Mouse (Mus musculus) MEL (cell line): ENCODE data around the gene Steap1. TPM values are rescaled to one million over a fixed set of nuclear protein-coding genes. Genes with fewer than 3 reads are reported as not detected.

ENCODE experiments used
- DNase-seq: peaks from one replicate; pipeline ENCODE4 v3.0.0; 2011; ENCODE audit warnings: low read depth, low spot score
- H3K27ac ChIP-seq: 2 replicates; pipeline ENCODE4 v1.5.1; 2012; ENCODE audit warnings: low read depth, mild to moderate bottlenecking, control low read depth, low read length, moderate library complexity; ENCODE audit not compliant: control insufficient read depth
- H3K27me3 ChIP-seq, 2 experiments: fragments of 150-350 bp in 1 of 2; sonication (generic) in 1 of 2; 2 replicates each; pipeline ENCODE4 v1.6.1; 2012; ENCODE audit warnings: low read length in 2 of 2, mild to moderate bottlenecking in 2 of 2, improper control_type of control experiment in 1 of 2, moderate library complexity in 1 of 2; ENCODE audit not compliant: insufficient read depth in 2 of 2, control insufficient read depth in 1 of 2
- H3K36me3 ChIP-seq, 2 experiments: 2 replicates each; pipeline ENCODE4 v1.6.1; 2012 to 2014; ENCODE audit warnings: low read length in 2 of 2, improper control_type of control experiment in 1 of 2, inconsistent platforms in 1 of 2, mild to moderate bottlenecking in 1 of 2; ENCODE audit not compliant: insufficient read depth in 2 of 2, control insufficient read depth in 1 of 2
- H3K4me1 ChIP-seq, 2 experiments: fragments of 150-350 bp in 1 of 2; sonication (generic) in 1 of 2; 2 replicates each; pipeline ENCODE4 v1.6.1; 2012; ENCODE audit warnings: low read length in 2 of 2, improper control_type of control experiment in 1 of 2, mild to moderate bottlenecking in 1 of 2; ENCODE audit not compliant: insufficient read depth in 2 of 2, control insufficient read depth in 1 of 2
- H3K4me3 ChIP-seq, 2 experiments: fragments of 150-350 bp in 1 of 2; sonication (generic) in 1 of 2; 2 replicates each; pipeline ENCODE4 v1.5.1; 2012; ENCODE audit warnings: low read depth in 2 of 2, low read length in 2 of 2, mild to moderate bottlenecking in 2 of 2, moderate library complexity in 2 of 2, control low read depth in 1 of 2, improper control_type of control experiment in 1 of 2; ENCODE audit not compliant: control insufficient read depth in 1 of 2, insufficient read depth in 1 of 2
- H3K79me2 ChIP-seq: 2 replicates; pipeline ENCODE4 v1.6.1; 2012; ENCODE audit warnings: mild to moderate bottlenecking, low read length, moderate library complexity; ENCODE audit not compliant: control insufficient read depth, poor library complexity, insufficient read depth
- H3K9ac ChIP-seq: 2 replicates; pipeline ENCODE4 v1.6.1; 2012; ENCODE audit warnings: low read depth, mild to moderate bottlenecking, control low read depth, low read length, moderate library complexity; ENCODE audit not compliant: control insufficient read depth, poor library complexity, severe bottlenecking
- H3K9me3 ChIP-seq: fragments of 150-350 bp; sonication (generic); replicated peaks from 2 replicates; pipeline ENCODE4 v1.6.1; 2012; ENCODE audit warnings: mild to moderate bottlenecking, low read length, improper control_type of control experiment, moderate library complexity; ENCODE audit not compliant: insufficient read depth
- BHLHE40 ChIP-seq: IDR thresholded peaks from 2 replicates; pipeline ENCODE4 v1.6.1; 2012; ENCODE audit warnings: low read depth, mild to moderate bottlenecking, inconsistent platforms, low read length, improper control_type of control experiment, borderline replicate concordance
- CHD1 ChIP-seq: IDR thresholded peaks from 2 replicates; pipeline ENCODE4 v1.6.1; 2012; ENCODE audit warnings: low read depth, mild to moderate bottlenecking, inconsistent platforms, low read length, improper control_type of control experiment
- CHD2 ChIP-seq: IDR thresholded peaks from 2 replicates; pipeline ENCODE4 v1.6.1; 2011; ENCODE audit warnings: low read length, improper control_type of control experiment
- E2F4 ChIP-seq: IDR thresholded peaks from 2 replicates; pipeline ENCODE4 v1.6.1; 2011; ENCODE audit warnings: low read depth, low read length, improper control_type of control experiment, borderline replicate concordance
- ELF1 ChIP-seq: IDR thresholded peaks from 2 replicates; pipeline ENCODE4 v1.6.1; 2014; ENCODE audit warnings: low read depth, mild to moderate bottlenecking, inconsistent platforms, low read length, improper control_type of control experiment, moderate library complexity
- EP300 ChIP-seq, 2 experiments: IDR thresholded peaks; 2 replicates each; pipeline ENCODE4 v1.6.1; 2011; ENCODE audit warnings: improper control_type of control experiment in 2 of 2, low read length in 2 of 2, low read depth in 1 of 2, mild to moderate bottlenecking in 1 of 2
- ETS1 ChIP-seq: IDR thresholded peaks from 2 replicates; pipeline ENCODE4 v1.6.1; 2012; ENCODE audit warnings: low read depth, mild to moderate bottlenecking, inconsistent platforms, low read length, improper control_type of control experiment, moderate library complexity
- GABPA ChIP-seq: IDR thresholded peaks from 2 replicates; pipeline ENCODE4 v1.6.1; 2012; ENCODE audit warnings: low read depth, mild to moderate bottlenecking, inconsistent platforms, low read length, improper control_type of control experiment, moderate library complexity
- HCFC1 ChIP-seq: IDR thresholded peaks from 2 replicates; pipeline ENCODE4 v1.6.1; 2012; ENCODE audit warnings: low read depth, mild to moderate bottlenecking, inconsistent platforms, low read length, improper control_type of control experiment, moderate library complexity
- MAX ChIP-seq: IDR thresholded peaks from 2 replicates; pipeline ENCODE4 v1.6.1; 2011; ENCODE audit warnings: low read length, improper control_type of control experiment
- MEF2A ChIP-seq: IDR thresholded peaks from 2 replicates; pipeline ENCODE4 v1.6.1; 2014; ENCODE audit warnings: low read depth, mild to moderate bottlenecking, inconsistent platforms, low read length, improper control_type of control experiment; ENCODE audit not compliant: poor library complexity, insufficient replicate concordance, severe bottlenecking; ENCODE audit errors: extremely low read depth
- MXI1 ChIP-seq: IDR thresholded peaks from 2 replicates; pipeline ENCODE4 v1.6.1; 2011; ENCODE audit warnings: mild to moderate bottlenecking, low read depth, low read length, improper control_type of control experiment
- MYB ChIP-seq: IDR thresholded peaks from 2 replicates; pipeline ENCODE4 v1.6.1; 2011; ENCODE audit warnings: mild to moderate bottlenecking, low read depth, low read length, improper control_type of control experiment
- MYC ChIP-seq: IDR thresholded peaks from 2 replicates; pipeline ENCODE4 v1.6.1; 2011; ENCODE audit warnings: low read depth, mild to moderate bottlenecking, low read length, improper control_type of control experiment, moderate library complexity
- NELFE ChIP-seq: IDR thresholded peaks from 2 replicates; pipeline ENCODE4 v1.6.1; 2011; ENCODE audit warnings: low read depth, low read length, improper control_type of control experiment
- POLR2A ChIP-seq, 2 experiments: IDR thresholded peaks; 2 replicates each; pipeline ENCODE4 v1.6.1; 2011 to 2012; ENCODE audit warnings: low read length in 2 of 2, mild to moderate bottlenecking in 2 of 2, control low read depth in 1 of 2, improper control_type of control experiment in 1 of 2, low read depth in 1 of 2, moderate library complexity in 1 of 2; ENCODE audit not compliant: control insufficient read depth in 1 of 2, insufficient read depth in 1 of 2, poor library complexity in 1 of 2
- POLR2AphosphoS2 ChIP-seq: IDR thresholded peaks from 2 replicates; pipeline ENCODE4 v1.6.1; 2011; ENCODE audit warnings: low read length, improper control_type of control experiment
- POLR2AphosphoS5 ChIP-seq: IDR thresholded peaks from 2 replicates; pipeline ENCODE4 v1.6.1; 2012; ENCODE audit warnings: low read depth, borderline replicate concordance, mild to moderate bottlenecking, inconsistent platforms, low read length, moderate library complexity, mixed read lengths
- RAD21 ChIP-seq: IDR thresholded peaks from 2 replicates; pipeline ENCODE4 v1.6.1; 2011; ENCODE audit warnings: mild to moderate bottlenecking, low read depth, low read length, improper control_type of control experiment
- RCOR1 ChIP-seq: IDR thresholded peaks from 2 replicates; pipeline ENCODE4 v1.6.1; 2012; ENCODE audit warnings: low read depth, mild to moderate bottlenecking, inconsistent platforms, low read length, improper control_type of control experiment
- SIN3A ChIP-seq: IDR thresholded peaks from 2 replicates; pipeline ENCODE4 v1.6.1; 2012; ENCODE audit warnings: low read length, improper control_type of control experiment, inconsistent platforms
- TAL1 ChIP-seq: IDR thresholded peaks from 2 replicates; pipeline ENCODE4 v1.6.1; 2012; ENCODE audit warnings: mild to moderate bottlenecking, inconsistent platforms, low read length, moderate library complexity, mixed read lengths
- TBP ChIP-seq: IDR thresholded peaks from 2 replicates; pipeline ENCODE4 v1.8.0; 2011; ENCODE audit warnings: low read depth, low read length, improper control_type of control experiment
- TCF12 ChIP-seq: IDR thresholded peaks from 2 replicates; pipeline ENCODE4 v1.6.1; 2014; ENCODE audit warnings: low read depth, mild to moderate bottlenecking, inconsistent platforms, low read length, improper control_type of control experiment, moderate library complexity
- UBTF ChIP-seq: IDR thresholded peaks from 2 replicates; pipeline ENCODE4 v1.6.1; 2012; ENCODE audit warnings: low read depth, mild to moderate bottlenecking, inconsistent platforms, low read length, improper control_type of control experiment, moderate library complexity, borderline replicate concordance; ENCODE audit not compliant: insufficient read depth
- USF2 ChIP-seq, 2 experiments: IDR thresholded peaks; 2 replicates each; pipeline ENCODE4 v1.6.1; 2011 to 2012; ENCODE audit warnings: improper control_type of control experiment in 2 of 2, low read length in 2 of 2, borderline replicate concordance in 1 of 2, inconsistent platforms in 1 of 2, low read depth in 1 of 2, mild to moderate bottlenecking in 1 of 2; ENCODE audit not compliant: insufficient read depth in 1 of 2
- ZC3H11A ChIP-seq: IDR thresholded peaks from 2 replicates; pipeline ENCODE4 v1.6.1; 2012; ENCODE audit warnings: low read depth, mild to moderate bottlenecking, inconsistent platforms, low read length, improper control_type of control experiment
- ZKSCAN1 ChIP-seq: IDR thresholded peaks from 2 replicates; pipeline ENCODE4 v1.6.1; 2012; ENCODE audit warnings: low read depth, mild to moderate bottlenecking, inconsistent platforms, low read length, improper control_type of control experiment, moderate library complexity
- ZMIZ1 ChIP-seq: IDR thresholded peaks from 2 replicates; pipeline ENCODE4 v1.6.1; 2012; ENCODE audit warnings: low read depth, mild to moderate bottlenecking, inconsistent platforms, low read length, improper control_type of control experiment, moderate library complexity
- ZNF384 ChIP-seq: IDR thresholded peaks from 2 replicates; pipeline ENCODE4 v1.6.1; 2012; ENCODE audit warnings: low read depth, mild to moderate bottlenecking, inconsistent platforms, low read length, improper control_type of control experiment
- polyA plus RNA-seq, 2 experiments: library from polyadenylated mRNA; stranded (reverse) in 1 of 2; unstranded in 1 of 2; fragments of >175 nt in 1 of 2; fragments of >200 nt in 1 of 2; gene quantifications; 2 replicates each; pipeline versions ENCODE4 v1.2.1 to v1.2.4; 2012; ENCODE audit warnings: low replicate concordance in 2 of 2, low read depth in 1 of 2; ENCODE audit not compliant: insufficient read length in 2 of 2, insufficient read depth in 1 of 2, missing spikeins in 1 of 2
- total RNA-seq: library from RNA; depleted of rRNA; stranded (reverse); fragments of 300-350 nt; gene quantifications from 2 replicates; pipeline ENCODE4 v1.2.3, GENCODE M21; 2012

Steap1 gene
- total and polyA plus RNA-seq, 3 experiments = not detected

GRCm38 (mm10) chr5:5692167-5692738, 56.9 kb downstream of the Steap1 start:
- no peak for DNase-seq
- Histone ChIP-seq H3K36me3 (no peaks in the 10 kb centered on the region), H3K4me1 (no peaks in the 10 kb centered on the region), H3K79me2 (no peaks in the 10 kb centered on the region), H3K9ac (no peak overlapping the region), H3K4me3 (no peak overlapping the region), H3K9me3 (no peaks in the 10 kb centered on the region), H3K27me3 (no peaks in the 10 kb centered on the region), H3K27ac (no peak overlapping the region)
- TF ChIP-seq POLR2AphosphoS5 (no peak), SIN3A (no peak), ZKSCAN1 (no peak), BHLHE40 (no peak), ZNF384 (no peak), E2F4 (no peak), ELF1 (no peak), POLR2AphosphoS2 (no peak), EP300 (IDR thresholded peaks at IDR 0.05; ENCODE audit: low read depth in 1 of 2, low read length in 2 of 2) (no peak), ZC3H11A (no peak), CHD2 (no peak), ETS1 (no peak), ZMIZ1 (no peak), MEF2A (no peak), POLR2A (IDR thresholded peaks at IDR 0.05; ENCODE audit: control insufficient read depth in 1 of 2, insufficient read depth in 1 of 2, low read depth in 1 of 2, low read length in 2 of 2, poor library complexity in 1 of 2) (no peak), UBTF (no peak), MXI1 (no peak), MYB (no peak)

- Histone ChIP-seq H3K27ac (no peak overlapping the region), H3K9me3 (no peaks in the 10 kb centered on the region), H3K36me3 (no peaks in the 10 kb centered on the region), H3K27me3 (no peaks in the 10 kb centered on the region), H3K4me1 (no peaks in the 10 kb centered on the region), H3K79me2 (no peaks in the 10 kb centered on the region), H3K9ac (no peak overlapping the region), H3K4me3 (no peak overlapping the region)
- TF ChIP-seq MYC (no peak), RCOR1 (no peak), ZMIZ1 (no peak), NELFE (no peak), TCF12 (no peak), HCFC1 (no peak), E2F4 (no peak), TAL1 (no peak), POLR2AphosphoS5 (no peak), USF2 (IDR thresholded peaks at IDR 0.05; ENCODE audit: borderline replicate concordance in 1 of 2, insufficient read depth in 1 of 2, low read depth in 1 of 2, low read length in 2 of 2) (no peak), TBP (no peak), MXI1 (no peak), RAD21 (no peak), GABPA (no peak), CHD1 (no peak), SIN3A (no peak), MAX (no peak)
- DNase-seq = no peak
Observed at GRCm38 (mm10) chr5:5688945-5689540, 60.1 kb downstream of the Steap1 start.
